Mouse (Mus musculus): ENCODE data around the gene Hrg.

DNA sequence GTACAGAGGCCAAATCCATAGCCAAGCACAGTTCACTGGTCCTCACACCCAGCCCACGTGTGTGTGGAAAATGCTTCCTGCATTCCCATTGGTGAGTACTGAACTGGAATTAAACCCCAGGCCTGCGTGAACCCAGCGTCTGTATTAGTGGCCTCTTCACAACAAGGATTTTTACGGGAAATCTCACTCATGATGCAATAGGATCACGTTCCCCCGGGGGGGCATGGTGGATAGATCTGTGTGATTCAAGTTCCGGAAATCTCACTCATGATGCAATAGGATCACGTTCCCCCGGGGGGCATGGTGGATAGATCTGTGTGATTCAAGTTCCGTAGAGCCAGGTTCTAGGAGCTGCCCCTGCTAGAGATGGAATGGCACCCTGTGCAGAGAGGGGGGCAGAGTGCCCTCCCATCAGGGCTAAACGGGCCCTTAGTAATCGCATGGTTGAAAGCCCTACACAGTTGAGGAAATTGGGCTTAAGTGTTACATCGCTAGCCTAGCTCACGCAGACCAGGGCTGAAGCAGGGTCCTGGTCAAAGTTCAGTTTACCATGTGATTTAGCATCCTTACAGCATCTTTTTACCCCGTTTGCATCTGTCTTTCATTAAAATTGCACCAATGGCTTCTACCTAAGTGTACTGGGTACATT lies 32.1 kb upstream of the Hrg start:
- TF ChIP-seq POLR2A (IDR thresholded peaks at IDR 0.05; ENCODE audit: borderline replicate concordance, extremely low read depth, insufficient read depth, insufficient read length, poor library complexity, severe bottlenecking) (no peak), CTCF (IDR thresholded peaks at IDR 0.05; ENCODE audit: borderline replicate concordance, extremely low read depth, insufficient read depth, insufficient read length) (no peak)
